Mouse (Mus musculus) testis, adult 2 months (tissue): ENCODE results near the gene Prune2.

Experiments
- CTCF ChIP-seq: fragments of 200-500 bp; IDR thresholded peaks from 2 replicates; pipeline ENCODE4 v1.5.1; 2012; ENCODE audit warnings: low read depth, mild to moderate bottlenecking, inconsistent platforms, low read length, moderate library complexity; ENCODE audit not compliant: control insufficient read depth, insufficient read depth, insufficient replicate concordance
- POLR2A ChIP-seq: fragments of 200-500 bp; IDR thresholded peaks from 2 replicates; pipeline ENCODE4 v1.6.1; 2012; ENCODE audit warnings: low read depth, mild to moderate bottlenecking, inconsistent platforms, low read length, moderate library complexity; ENCODE audit not compliant: control insufficient read depth

- TF ChIP-seq CTCF, result no peak
- TF ChIP-seq POLR2A, result no peak
These were observed 58.6 kb downstream of the Prune2 start for GRCm38 (mm10) chr19:17014337-17015124.
